Mouse (Mus musculus) kidney, postnatal 0 days (tissue): Measurements from ENCODE around the gene Ppp1r15b. TPM values are rescaled to one million over a fixed set of nuclear protein-coding genes. Genes with fewer than 3 reads are reported as not detected.

Source experiments
- ATAC-seq: fragments of 200-750 bp; cut with Nextera tagmentation; replicated peaks from 2 replicates; pipeline ENCODE4 v1.8.0; 2017; ENCODE audit warnings: low read depth, moderate number of reproducible peaks, moderate TSS enrichment, moderate library complexity; ENCODE audit not compliant: low FRiP score
- DNase-seq: peaks from one replicate; pipeline ENCODE4 v3.0.0-alpha.2; 2016; ENCODE audit warnings: low spot score
- H3K27ac ChIP-seq: fragments of 300-500 bp; sonication (generic); 2 replicates; pipeline ENCODE4 v1.5.1; 2014; ENCODE audit warnings: mild to moderate bottlenecking
- H3K27me3 ChIP-seq: fragments of 300-500 bp; sonication (generic); 2 replicates; pipeline ENCODE4 v1.6.1; 2014; ENCODE audit warnings: low read length, mixed read lengths; ENCODE audit not compliant: insufficient read depth
- H3K36me3 ChIP-seq: fragments of 300-500 bp; sonication (generic); 2 replicates; pipeline ENCODE4 v1.6.1; 2014; ENCODE audit warnings: low read length, mixed read lengths; ENCODE audit not compliant: insufficient read depth
- H3K4me1 ChIP-seq: fragments of 300-500 bp; sonication (generic); replicated peaks from 2 replicates; pipeline ENCODE4 v1.6.1; 2014; ENCODE audit warnings: antibody characterized with exemption, low read length, mixed read lengths; ENCODE audit not compliant: insufficient read depth
- H3K4me2 ChIP-seq: fragments of 300-500 bp; sonication (generic); 2 replicates; pipeline ENCODE4 v1.6.1; 2014; ENCODE audit warnings: mild to moderate bottlenecking, low read length, moderate library complexity, mixed read lengths
- H3K4me3 ChIP-seq: fragments of 300-500 bp; sonication (generic); replicated peaks from 2 replicates; pipeline ENCODE4 v1.5.1; 2014; ENCODE audit warnings: low read depth, low read length
- H3K9ac ChIP-seq: fragments of 300-500 bp; sonication (generic); 2 replicates; pipeline ENCODE4 v1.6.1; 2014; ENCODE audit warnings: low read depth, low read length
- H3K9me3 ChIP-seq: fragments of 300-500 bp; sonication (generic); replicated peaks from 2 replicates; pipeline ENCODE4 v1.6.1; 2016; ENCODE audit warnings: low read length, inconsistent platforms, mixed read lengths
- CTCF ChIP-seq: IDR thresholded peaks from 2 replicates; pipeline ENCODE4 v1.5.1; 2016; ENCODE audit warnings: antibody characterized with exemption, low read depth, mild to moderate bottlenecking, moderate library complexity
- WGBS: fragments of 180-500 bp; shearing (Covaris S2); extraction: QIAGEN DNeasy Blood & Tissue Kit; methylation state at CpG from one replicate; pipeline ENCODE4 v1.1.7; 2014; 5-methylcytosine and 5-hydroxymethylcytosine counted together
- polyA plus RNA-seq: library from polyadenylated mRNA; unstranded; fragments of >200 nt; fragmentation: Nextera tagmentation; extraction: Ambion mirVana; gene quantifications from 2 replicates; pipeline ENCODE4 v1.2.1, GENCODE M21; 2015

Ppp1r15b gene
- polyA plus RNA-seq, 1 experiment from 2014 or later = 27.2 TPM

- no peak for TF ChIP-seq CTCF
- DNase-seq = no peak
- H3K27me3 ChIP-seq = no peaks in the 10 kb centered on the region
- peaks cover 4% of the 10 kb centered on the region; the same call in 1 of the 2 replicates for H3K36me3 ChIP-seq
- no peaks in the 10 kb centered on the region for H3K9me3 ChIP-seq
- H3K4me3 ChIP-seq = no peak overlapping the region
- H3K27ac ChIP-seq = no peak overlapping the region
- WGBS = 83% methylated on average over 7 of the region's 7 CpGs
- ATAC-seq = no peak
- H3K9ac ChIP-seq = no peak overlapping the region
- H3K4me2 ChIP-seq = no peak overlapping the region
- no peaks in the 10 kb centered on the region for H3K4me1 ChIP-seq
Measured at GRCm38 (mm10) chr1:133093719-133094118, 37.2 kb upstream of the Ppp1r15b start.

- H3K27ac ChIP-seq = 0 out of 2 replicates have a peak overlapping the region, but pooled peaks have one; percentile 20
- peak; percentile 88 for TF ChIP-seq CTCF
- H3K27me3 ChIP-seq = no peaks in the 10 kb centered on the region
- H3K9me3 ChIP-seq = no peaks in the 10 kb centered on the region
- no peak overlapping the region for H3K9ac ChIP-seq
- 39% methylated on average over 17 of the region's 17 CpGs for WGBS
- H3K4me1 ChIP-seq = no peaks in the 10 kb centered on the region
- ATAC-seq (peak; percentile 54), DNase-seq (peak; percentile 85)
- H3K4me3 ChIP-seq = no peak overlapping the region
- peaks cover 5% of the 10 kb centered on the region; the same call in 1 of the 2 replicates for H3K36me3 ChIP-seq
- no peak overlapping the region for H3K4me2 ChIP-seq
Measured at GRCm38 (mm10) chr1:133100980-133101798, 29.8 kb upstream of the Ppp1r15b start.

GRCm38 (mm10) chr1:133102108-133102507 lies 28.8 kb upstream of the Ppp1r15b start:
- no peak for DNase-seq
- Histone ChIP-seq H3K36me3 (peaks cover 6% of the 10 kb centered on the region; the same call in 1 of the 2 replicates), H3K9me3 (no peaks in the 10 kb centered on the region), H3K9ac (no peak overlapping the region), H3K4me3 (no peak overlapping the region), H3K4me1 (no peaks in the 10 kb centered on the region), H3K27ac (no peak overlapping the region), H3K4me2 (no peak overlapping the region), H3K27me3 (no peaks in the 10 kb centered on the region)
- ATAC-seq = no peak
- 86% methylated on average over 5 of the region's 5 CpGs for WGBS
- no peak for TF ChIP-seq CTCF

DNA sequence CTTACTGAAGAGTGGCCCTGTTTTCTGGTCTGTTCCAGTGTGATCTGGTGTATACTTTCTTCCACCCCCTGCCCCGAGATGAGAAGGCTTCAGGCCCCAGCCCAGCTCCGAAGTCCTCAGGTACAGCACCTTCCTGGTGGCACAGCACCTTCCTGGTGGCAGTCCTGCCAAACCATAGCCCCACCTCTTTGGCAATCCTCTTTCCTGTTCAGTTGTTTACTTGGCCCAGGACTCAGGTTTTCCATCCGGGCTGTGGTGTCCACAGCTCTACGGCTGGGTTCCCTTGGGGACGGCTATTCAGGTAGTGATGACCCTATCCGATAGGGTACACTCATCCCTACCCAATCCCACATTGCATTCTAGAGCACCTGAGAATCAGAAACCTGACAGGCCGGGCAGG lies 27.6 kb upstream of the Ppp1r15b start:
- TF ChIP-seq CTCF = no peak
- Histone ChIP-seq H3K9me3 (no peaks in the 10 kb centered on the region), H3K9ac (no peak overlapping the region), H3K36me3 (peaks cover 6% of the 10 kb centered on the region; the same call in 1 of the 2 replicates), H3K4me3 (no peak overlapping the region), H3K4me2 (no peak overlapping the region), H3K27me3 (no peaks in the 10 kb centered on the region), H3K4me1 (no peaks in the 10 kb centered on the region), H3K27ac (no peak overlapping the region)
- 91% methylated on average over 7 of the region's 7 CpGs for WGBS
- DNase-seq (no peak), ATAC-seq (no peak)

- Histone ChIP-seq H3K9ac (no peak overlapping the region), H3K27me3 (no peaks in the 10 kb centered on the region), H3K4me3 (no peak overlapping the region), H3K4me1 (no peaks in the 10 kb centered on the region), H3K27ac (no peak overlapping the region), H3K36me3 (peaks cover 6% of the 10 kb centered on the region; the same call in 1 of the 2 replicates), H3K4me2 (no peak overlapping the region), H3K9me3 (no peaks in the 10 kb centered on the region)
- ATAC-seq = no peak
- no peak for TF ChIP-seq CTCF
- DNase-seq = no peak
- 88% methylated on average over 6 of the region's 6 CpGs for WGBS
Measured at GRCm38 (mm10) chr1:133103871-133104270, 27.1 kb upstream of the Ppp1r15b start.

DNA sequence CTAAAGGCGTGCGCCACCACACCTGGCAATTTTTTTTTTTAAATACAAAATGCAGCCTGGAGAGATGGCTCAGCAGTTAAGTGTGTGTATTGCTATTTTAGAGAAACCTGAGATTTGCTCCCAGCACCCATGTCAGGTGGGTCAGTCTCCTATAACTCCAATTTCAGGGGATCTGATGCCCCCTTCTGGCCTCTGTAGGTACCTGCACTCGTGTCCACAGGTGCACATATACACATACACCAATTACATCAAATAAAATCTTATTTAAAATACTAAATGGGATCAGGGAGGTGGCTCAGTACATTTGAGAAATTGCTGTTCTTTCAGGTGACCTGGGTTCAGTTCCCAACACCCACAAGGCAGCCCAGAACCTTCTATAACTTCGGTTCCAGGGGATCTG lies 14.8 kb upstream of the Ppp1r15b start:
- 88% methylated on average over 4 of the region's 4 CpGs for WGBS
- TF ChIP-seq CTCF = no peak
- no peaks in the 10 kb centered on the region for H3K4me1 ChIP-seq
- H3K27ac ChIP-seq = no peak overlapping the region
- H3K27me3 ChIP-seq = no peaks in the 10 kb centered on the region
- no peak overlapping the region for H3K4me3 ChIP-seq
- DNase-seq (no peak), ATAC-seq (no peak)
- no peaks in the 10 kb centered on the region for H3K9me3 ChIP-seq
- H3K36me3 ChIP-seq = no peaks in the 10 kb centered on the region
- H3K9ac ChIP-seq = no peak overlapping the region
- H3K4me2 ChIP-seq = no peak overlapping the region

DNA sequence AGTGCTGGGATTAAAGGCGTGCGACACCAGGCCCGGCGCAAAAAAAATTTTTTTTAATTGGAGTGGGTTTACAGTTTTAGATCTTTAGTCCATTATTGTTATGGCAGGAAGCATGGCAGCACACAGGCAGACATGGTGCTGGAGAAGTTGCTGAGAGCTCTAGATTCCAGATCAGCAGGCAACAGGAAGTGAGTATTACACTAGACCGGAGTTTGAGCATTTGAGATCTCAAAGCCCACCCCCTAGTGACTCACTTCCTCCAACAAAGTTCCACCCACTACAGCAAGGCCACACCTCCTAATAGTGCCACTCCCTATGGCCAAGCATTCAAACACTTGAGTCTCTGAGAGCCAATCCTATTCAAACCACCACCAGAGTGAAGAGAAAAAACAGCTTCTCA lies 12.8 kb upstream of the Ppp1r15b start:
- no peaks in the 10 kb centered on the region for H3K36me3 ChIP-seq
- H3K4me3 ChIP-seq = no peak overlapping the region
- no peaks in the 10 kb centered on the region for H3K27me3 ChIP-seq
- H3K9me3 ChIP-seq = no peaks in the 10 kb centered on the region
- ATAC-seq (no peak), DNase-seq (no peak)
- H3K9ac ChIP-seq = no peak overlapping the region
- WGBS = 89% methylated on average over 5 of the region's 5 CpGs
- H3K4me1 ChIP-seq = no peaks in the 10 kb centered on the region
- no peak for TF ChIP-seq CTCF
- H3K4me2 ChIP-seq = no peak overlapping the region
- no peak overlapping the region for H3K27ac ChIP-seq
